Mouse (Mus musculus) neutrophil, adult 5-6 weeks (primary cell): Measurements from ENCODE around the gene Gga3. TPM values are rescaled to one million over a fixed set of nuclear protein-coding genes. Genes with fewer than 3 reads are reported as not detected.

Experiments
- total RNA-seq: library from RNA; stranded (forward); fragments of 200-1000 nt; gene quantifications from 2 replicates; pipeline ENCODE4 v1.2.3, GENCODE M21; 2017

Gga3 gene
- total RNA-seq, 1 experiment from 2014 or later: 82.1 TPM

Other genes starting within 250 kb of the Gga3 start
- 1.6 and 2.4 TPM in 2 replicates for gene Hid1, start 236.3 kb downstream of the Gga3 start, total RNA-seq
- 0.12 TPM in 2 replicates for gene Cdr2l, start 222.1 kb downstream of the Gga3 start, total RNA-seq
- 27.7 and 30.4 TPM in 2 replicates for gene Mrpl58, start 200.3 kb downstream of the Gga3 start, total RNA-seq
- 265 and 277 TPM in 2 replicates for gene Atp5h, start 184.1 kb downstream of the Gga3 start, total RNA-seq
- gene Kctd2, start 183.9 kb downstream of the Gga3 start, total RNA-seq: 22.1 and 24.2 TPM in 2 replicates
- not detected in 2 replicates for gene Trim80, start 163.5 kb downstream of the Gga3 start, total RNA-seq
- gene Slc16a5, start 141.6 kb downstream of the Gga3 start, total RNA-seq: 0.35 and 1.6 TPM in 2 replicates
- 46.5 and 52.8 TPM in 2 replicates for gene Armc7, start 128.4 kb downstream of the Gga3 start, total RNA-seq
- gene Nt5c, start 112.2 kb downstream of the Gga3 start, total RNA-seq: 98.5 and 107 TPM in 2 replicates
- 123 and 147 TPM in 2 replicates for gene Jpt1, start 89.7 kb downstream of the Gga3 start, total RNA-seq
- 210 and 228 TPM in 2 replicates for gene Sumo2, start 67.8 kb downstream of the Gga3 start, total RNA-seq
- 59.5 and 71.0 TPM in 2 replicates for gene Nup85, start 39.6 kb downstream of the Gga3 start, total RNA-seq
- gene Mrps7, start 126 bp downstream of the Gga3 start, total RNA-seq: 23.5 and 27.0 TPM in 2 replicates
- gene Mif4gd, start 8.9 kb upstream of the Gga3 start, total RNA-seq: 167 and 177 TPM in 2 replicates
- 51.0 and 53.3 TPM in 2 replicates for gene Slc25a19, start 24.2 kb upstream of the Gga3 start, total RNA-seq
- gene Grb2, start 104.5 kb upstream of the Gga3 start, total RNA-seq: 59.5 and 71.5 TPM in 2 replicates
- 17.1 and 19.8 TPM in 2 replicates for gene Tmem94, start 161.4 kb upstream of the Gga3 start, total RNA-seq
- gene Caskin2, start 209.6 kb upstream of the Gga3 start, total RNA-seq: 2.3 and 4.5 TPM in 2 replicates
- gene Tsen54, start 210.7 kb upstream of the Gga3 start, total RNA-seq: 8.8 and 15.2 TPM in 2 replicates
- 12.8 and 14.1 TPM in 2 replicates for gene Llgl2, start 220.0 kb upstream of the Gga3 start, total RNA-seq